Mouse (Mus musculus): ENCODE measurements around the gene Snrpg. TPM values are rescaled to one million over a fixed set of nuclear protein-coding genes. Genes with fewer than 3 reads are reported as not detected.

Gene Snrpg
- total and polyA plus RNA-seq, 2 experiments from 2014 or later = 60.1 to 243 TPM

DNA sequence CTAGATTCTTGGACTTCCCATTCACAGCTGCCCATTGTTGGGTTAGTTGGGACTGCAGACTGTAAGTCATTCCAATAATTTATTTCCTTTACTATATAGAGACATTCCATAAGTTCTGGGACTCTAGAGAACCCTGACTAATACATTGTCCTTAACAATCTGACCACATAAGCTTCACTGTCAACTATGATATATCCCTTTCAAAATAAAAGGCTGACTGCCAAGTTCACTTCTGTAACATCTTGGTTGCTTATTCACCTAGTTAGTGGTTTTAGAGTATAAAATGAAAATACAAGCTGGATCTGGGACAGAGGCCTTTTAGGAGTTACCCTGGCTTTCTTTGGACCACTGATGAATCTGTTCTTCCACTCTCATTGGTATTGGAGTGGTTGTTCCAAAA lies 11.4 kb downstream of the Snrpg start:
- H3K36me3 ChIP-seq (ENCODE audit: insufficient read depth, low read length) = peaks cover 29% of the 10 kb centered on the region
- H3K4me2 ChIP-seq (ENCODE audit: low read depth, low read length, poor library complexity, severe bottlenecking) = no peak overlapping the region
- H3K4me3 ChIP-seq (ENCODE audit: low read depth, low read length) = no peak overlapping the region
- no peak overlapping the region for H3K9ac ChIP-seq (replicated peaks; ENCODE audit: low read length, poor library complexity, severe bottlenecking)
- no peaks in the 10 kb centered on the region for H3K4me1 ChIP-seq (ENCODE audit: insufficient read depth, low read length)
- no peak for DNase-seq (ENCODE audit: low spot score)
- no peak for TF ChIP-seq CTCF (IDR thresholded peaks at IDR 0.05)
- no peak for ATAC-seq (ENCODE audit: low FRiP score)
- no peaks in the 10 kb centered on the region for H3K27me3 ChIP-seq (ENCODE audit: insufficient read depth, low read length)
- H3K9me3 ChIP-seq (ENCODE audit: low read length) = no peaks in the 10 kb centered on the region
- no peak overlapping the region for H3K27ac ChIP-seq (ENCODE audit: low read depth, low read length)

DNA sequence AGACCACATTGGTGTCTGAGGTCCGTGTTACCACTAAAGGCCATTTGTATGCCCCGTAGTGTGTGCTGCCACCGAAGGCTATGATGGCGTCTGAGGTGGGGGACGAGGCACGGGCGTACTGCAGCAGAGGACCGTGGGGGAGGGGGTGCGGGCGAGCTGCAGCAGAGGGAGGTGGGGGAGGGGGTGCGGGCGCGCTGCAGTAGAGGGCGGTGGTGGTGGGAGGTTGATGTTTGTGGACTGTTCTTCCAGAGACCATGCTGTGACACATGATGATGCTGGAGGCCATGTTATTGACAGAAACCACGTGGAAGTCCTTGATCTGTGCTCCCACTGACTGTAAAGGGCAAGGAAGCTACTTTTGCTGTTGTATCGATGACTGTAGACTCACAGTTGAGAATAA lies 12.3 kb downstream of the Snrpg start:
- ATAC-seq (ENCODE audit: low FRiP score) (no peak), DNase-seq (ENCODE audit: low spot score) (no peak)
- Histone ChIP-seq H3K36me3 (ENCODE audit: insufficient read depth, low read length) (peaks cover 27% of the 10 kb centered on the region; the same call in 1 of the 2 replicates), H3K9ac (replicated peaks; ENCODE audit: low read length, poor library complexity, severe bottlenecking) (no peak overlapping the region), H3K9me3 (ENCODE audit: low read length) (no peaks in the 10 kb centered on the region), H3K27ac (ENCODE audit: low read depth, low read length) (no peak overlapping the region), H3K4me2 (ENCODE audit: low read depth, low read length, poor library complexity, severe bottlenecking) (no peak overlapping the region), H3K4me1 (ENCODE audit: insufficient read depth, low read length) (no peaks in the 10 kb centered on the region), H3K4me3 (ENCODE audit: low read depth, low read length) (no peak overlapping the region), H3K27me3 (ENCODE audit: insufficient read depth, low read length) (no peaks in the 10 kb centered on the region)
- no peak for TF ChIP-seq CTCF (IDR thresholded peaks at IDR 0.05)
- WGBS = 50% methylated on average over 16 of the region's 16 CpGs

DNA sequence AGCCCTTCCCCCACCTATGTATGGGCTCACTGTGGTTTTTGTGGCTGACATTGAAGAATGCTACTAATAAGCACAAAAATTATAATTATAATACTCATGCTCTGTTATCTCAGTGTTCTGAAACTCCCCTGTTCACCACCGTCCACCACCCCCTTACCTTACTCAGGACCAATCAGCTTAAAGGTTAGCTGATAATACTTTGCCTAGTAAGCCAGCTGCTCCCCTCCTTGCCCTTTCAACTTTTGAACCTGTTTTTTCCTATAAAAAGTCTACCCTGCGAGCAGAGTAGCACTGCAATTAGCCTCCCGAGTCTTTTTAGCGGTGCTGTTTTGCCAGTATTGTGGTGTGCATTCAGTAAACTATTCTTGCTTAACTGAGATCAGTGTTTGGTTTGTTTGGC lies 13.6 kb downstream of the Snrpg start:
- Histone ChIP-seq H3K4me1 (ENCODE audit: insufficient read depth, low read length) (no peaks in the 10 kb centered on the region), H3K36me3 (ENCODE audit: insufficient read depth, low read length) (peaks cover 29% of the 10 kb centered on the region), H3K4me2 (ENCODE audit: low read depth, low read length, poor library complexity, severe bottlenecking) (no peak overlapping the region), H3K27me3 (ENCODE audit: insufficient read depth, low read length) (no peaks in the 10 kb centered on the region), H3K9me3 (ENCODE audit: low read length) (no peaks in the 10 kb centered on the region), H3K4me3 (ENCODE audit: low read depth, low read length) (no peak overlapping the region), H3K27ac (ENCODE audit: low read depth, low read length) (no peak overlapping the region), H3K9ac (replicated peaks; ENCODE audit: low read length, poor library complexity, severe bottlenecking) (no peak overlapping the region)
- DNase-seq (ENCODE audit: low spot score) (no peak), ATAC-seq (ENCODE audit: low FRiP score) (no peak)
- WGBS = 76% methylated on average over 4 of the region's 4 CpGs
- TF ChIP-seq CTCF (IDR thresholded peaks at IDR 0.05) = no peak

DNA sequence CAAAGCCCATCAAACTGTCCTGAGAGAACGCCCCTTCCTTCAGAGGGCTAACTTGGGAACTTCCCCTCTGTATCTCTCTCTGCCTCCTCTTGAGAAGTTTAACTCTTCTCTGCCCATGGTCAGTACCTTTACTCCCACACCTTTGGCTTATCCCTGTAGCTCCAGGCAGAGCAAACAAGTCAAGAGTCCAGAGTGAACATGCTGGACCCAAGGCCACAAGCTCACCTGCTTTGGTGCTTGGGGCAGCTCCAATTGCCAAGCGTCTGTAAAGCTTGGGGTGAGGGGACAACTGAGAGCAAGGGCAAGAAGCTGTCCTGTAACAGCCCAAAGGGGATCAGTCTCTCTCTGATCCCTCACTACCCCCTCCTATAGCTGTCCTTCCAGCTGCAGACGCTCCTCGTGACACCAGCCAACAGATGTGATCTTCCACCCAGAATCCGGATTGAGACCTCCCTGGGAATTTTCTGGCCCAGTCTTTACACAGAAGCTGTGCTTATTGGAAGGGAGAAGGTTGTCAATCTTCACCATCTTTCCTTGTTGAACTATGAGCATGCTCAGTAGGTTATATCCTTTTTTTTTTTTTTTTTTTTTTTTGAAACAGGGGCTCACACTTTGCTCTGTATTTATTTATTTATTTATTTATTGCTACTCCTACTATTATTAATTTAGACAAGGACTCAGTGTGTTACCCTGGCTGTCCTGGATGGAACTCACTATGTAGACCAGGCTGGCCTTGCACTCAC lies 14.4 kb downstream of the Snrpg start:
- Histone ChIP-seq H3K27me3 (ENCODE audit: insufficient read depth, low read length) (no peaks in the 10 kb centered on the region), H3K27ac (ENCODE audit: low read depth, low read length) (no peak overlapping the region), H3K4me3 (ENCODE audit: low read depth, low read length) (no peak overlapping the region), H3K36me3 (ENCODE audit: insufficient read depth, low read length) (peaks cover 35% of the 10 kb centered on the region), H3K9ac (replicated peaks; ENCODE audit: low read length, poor library complexity, severe bottlenecking) (no peak overlapping the region), H3K9me3 (ENCODE audit: low read length) (no peaks in the 10 kb centered on the region), H3K4me1 (ENCODE audit: insufficient read depth, low read length) (no peaks in the 10 kb centered on the region), H3K4me2 (ENCODE audit: low read depth, low read length, poor library complexity, severe bottlenecking) (no peak overlapping the region)
- WGBS = 88% methylated on average over 5 of the region's 5 CpGs
- ATAC-seq (ENCODE audit: low FRiP score) (no peak), DNase-seq (ENCODE audit: low spot score) (no peak)
- no peak for TF ChIP-seq CTCF (IDR thresholded peaks at IDR 0.05)

DNA sequence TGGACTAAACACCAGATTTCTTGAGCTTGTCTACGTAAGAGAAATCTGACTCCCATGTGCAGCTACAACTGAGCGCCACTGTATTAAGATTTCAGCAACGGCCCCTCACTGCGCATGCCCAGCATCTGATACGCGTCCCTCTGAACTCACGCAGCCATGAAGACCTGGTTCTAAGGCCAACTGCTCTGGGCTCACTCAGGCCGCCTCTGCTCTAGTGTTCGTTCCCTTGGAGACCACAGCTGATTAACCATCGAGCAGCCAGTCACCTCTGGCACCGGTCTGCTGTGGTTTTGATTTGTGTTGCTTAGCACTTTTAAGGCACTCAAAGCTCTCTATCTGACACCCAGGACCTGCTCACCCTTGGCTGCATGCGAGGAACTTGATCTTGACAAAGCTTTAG lies 16.2 kb downstream of the Snrpg start:
- ATAC-seq (ENCODE audit: low FRiP score) = no peak
- H3K4me3 ChIP-seq (ENCODE audit: low read depth, low read length) = no peak overlapping the region
- H3K36me3 ChIP-seq (ENCODE audit: insufficient read depth, low read length) = peaks cover 49% of the 10 kb centered on the region

DNA sequence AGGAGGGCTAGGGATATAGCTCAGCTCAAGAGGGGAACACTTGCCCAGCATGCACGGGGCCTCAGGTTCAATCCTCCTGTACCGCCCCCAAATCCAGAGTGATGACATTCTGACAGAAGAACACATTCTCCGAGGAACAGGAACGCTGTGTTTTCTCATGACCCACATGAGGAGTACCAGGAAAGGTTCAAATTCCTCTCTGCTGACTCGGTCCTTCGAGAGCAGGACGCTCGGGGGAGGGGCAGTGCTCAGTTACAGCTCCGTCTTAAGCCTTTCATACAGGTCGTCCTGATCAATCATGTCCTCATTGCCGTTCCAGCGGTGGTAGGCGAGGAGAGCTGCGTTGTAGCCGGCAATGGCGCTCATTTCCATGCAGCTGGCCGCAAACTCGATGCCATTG lies 17.4 kb downstream of the Snrpg start:
- Histone ChIP-seq H3K27ac (ENCODE audit: low read depth, low read length) (no peak overlapping the region), H3K9ac (replicated peaks; ENCODE audit: low read length, poor library complexity, severe bottlenecking) (no peak overlapping the region), H3K4me2 (ENCODE audit: low read depth, low read length, poor library complexity, severe bottlenecking) (no peak overlapping the region), H3K9me3 (ENCODE audit: low read length) (no peaks in the 10 kb centered on the region), H3K27me3 (ENCODE audit: insufficient read depth, low read length) (no peaks in the 10 kb centered on the region), H3K4me3 (ENCODE audit: low read depth, low read length) (no peak overlapping the region), H3K4me1 (ENCODE audit: insufficient read depth, low read length) (no peaks in the 10 kb centered on the region), H3K36me3 (ENCODE audit: insufficient read depth, low read length) (peaks cover 47% of the 10 kb centered on the region)
- TF ChIP-seq CTCF (IDR thresholded peaks at IDR 0.05) = no peak
- DNase-seq (ENCODE audit: low spot score) (no peak), ATAC-seq (ENCODE audit: low FRiP score) (no peak)
- WGBS = 87% methylated on average over 18 of the region's 18 CpGs

More for the DNA sequence above, 16.2 kb downstream of the Snrpg start:
- Histone ChIP-seq H3K9ac (replicated peaks; ENCODE audit: low read length, poor library complexity, severe bottlenecking) (0 out of 2 replicates have a peak overlapping the region, but pooled peaks have one; percentile 29), H3K9me3 (ENCODE audit: low read length) (no peaks in the 10 kb centered on the region), H3K4me2 (ENCODE audit: low read depth, low read length, poor library complexity, severe bottlenecking) (no peak overlapping the region), H3K27me3 (ENCODE audit: insufficient read depth, low read length) (no peaks in the 10 kb centered on the region), H3K27ac (ENCODE audit: low read depth, low read length) (no peak overlapping the region), H3K4me1 (ENCODE audit: insufficient read depth, low read length) (no peaks in the 10 kb centered on the region)
- no peak for DNase-seq (ENCODE audit: low spot score)
- TF ChIP-seq CTCF (IDR thresholded peaks at IDR 0.05) = no peak
- 78% methylated on average over 12 of the region's 12 CpGs for WGBS
